ENCODE assay signal across 8 mouse cellular contexts in the genomic region with DNA sequence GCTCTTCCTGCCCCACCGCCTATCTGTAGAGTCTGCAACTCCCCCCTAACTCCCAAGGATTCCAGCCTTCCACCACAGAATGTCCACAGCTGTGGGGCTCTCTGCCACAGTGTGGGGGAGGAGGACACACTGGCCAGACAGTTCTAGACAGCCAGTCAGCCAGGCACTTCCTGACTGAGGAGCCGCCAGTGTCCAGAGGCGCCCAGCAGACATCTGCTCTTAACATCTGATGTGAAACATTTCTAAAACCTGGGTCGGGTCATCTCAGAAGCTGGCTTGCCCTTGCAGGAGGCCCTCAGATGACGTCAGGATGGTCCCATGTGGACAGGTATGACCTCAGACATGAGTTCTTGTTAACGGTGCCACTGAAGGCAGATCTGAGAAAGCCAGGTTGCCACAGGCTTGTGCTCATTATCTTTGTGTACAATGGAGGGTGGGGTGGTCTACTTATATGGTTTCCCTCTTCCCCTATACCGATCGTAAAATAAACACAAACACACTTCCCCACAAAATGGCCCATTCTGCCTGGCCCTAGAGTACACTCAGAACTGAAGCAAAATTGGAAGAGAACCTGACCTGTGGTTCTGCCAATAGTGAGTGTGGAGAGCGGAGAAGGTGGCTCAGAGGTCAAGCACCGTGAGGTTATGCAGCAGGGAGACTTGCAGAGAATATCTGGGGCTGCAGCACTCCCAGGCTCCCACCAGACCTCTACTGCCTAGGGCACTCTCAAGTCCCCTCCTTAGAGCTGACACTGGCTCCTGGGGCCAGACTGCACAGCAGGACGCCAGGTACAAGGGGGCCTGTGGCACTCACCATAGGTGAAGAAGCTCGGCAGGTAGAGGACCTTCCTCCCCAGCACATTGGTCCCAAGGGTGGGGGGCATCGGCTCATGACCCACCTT. TPM values are rescaled to one million over a fixed set of nuclear protein-coding genes. Genes with fewer than 3 reads are reported as not detected.
DNase-seq lines count a peak whose midpoint lies in the region; ATAC-seq and TF ChIP-seq lines count a peak whose summit lies in the region.

No protein-coding gene starts in this region.

- H3K27me3 ChIP-seq in embryonic facial prominence, embryonic 10.5 days (replicated peaks; ENCODE audit: low read depth, poor library complexity, severe bottlenecking): no peaks in the 10 kb centered on the region
- no peaks in the 10 kb centered on the region for H3K27me3 ChIP-seq in heart, embryonic 12.5 days (replicated peaks)

- in situ Hi-C loops in ES-E14 (cut with MboI; ENCODE audit: low sequenced_read_pairs in 2 of 2, unreplicated experiment in 2 of 2): no loop called here

- H3K4me3 ChIP-seq in ES-E14 (ENCODE audit: insufficient read depth in 1 of 2, low read depth in 1 of 2, low read length in 2 of 2, poor library complexity in 1 of 2, severe bottlenecking in 1 of 2): 0 out of 4 replicates have a peak overlapping the region, but pooled peaks of 1 of the 2 experiments have one; percentile 9
- H3K4me3 ChIP-seq in embryonic facial prominence, embryonic 10.5 days: peak overlapping the region; percentile 23
- peak overlapping the region; percentile 4; the same call in 1 of the 2 replicates for H3K4me3 ChIP-seq in heart, embryonic 12.5 days

- peaks cover 8 to 28% of the 10 kb centered on the region in 2 experiments; a peak in 3 of 4 replicates for H3K4me1 ChIP-seq in ES-E14 (ENCODE audit: control insufficient read depth in 2 of 2, insufficient read depth in 2 of 2, low read length in 2 of 2, poor library complexity in 1 of 2)
- peaks cover 53% of the 10 kb centered on the region for H3K4me1 ChIP-seq in embryonic facial prominence, embryonic 10.5 days
- H3K4me1 ChIP-seq in heart, embryonic 12.5 days (replicated peaks): peaks cover 57% of the 10 kb centered on the region

- H3K9me3 ChIP-seq in ES-E14 (ENCODE audit: control insufficient read depth, insufficient read depth, low read depth, low read length): no peaks in the 10 kb centered on the region
- no peaks in the 10 kb centered on the region for H3K9me3 ChIP-seq in embryonic facial prominence, embryonic 10.5 days
- no peaks in the 10 kb centered on the region for H3K9me3 ChIP-seq in heart, embryonic 12.5 days (replicated peaks)

- ATAC-seq in heart, embryonic 12.5 days (ENCODE audit: insufficient number of reproducible peaks, low FRiP score): peak; percentile 72
- ATAC-seq in monocyte, adult 5-6 weeks (replicated peaks; ENCODE audit: insufficient number of reproducible peaks, low FRiP score, low TSS enrichment, poor library complexity, severe bottlenecking): no peak

- no peak overlapping the region for H3K9ac ChIP-seq in ES-E14 (ENCODE audit: insufficient read depth, low read depth, low read length, poor library complexity, severe bottlenecking)
- peak overlapping the region; percentile 49 for H3K9ac ChIP-seq in heart, embryonic 12.5 days

- H3K4me2 ChIP-seq in heart, embryonic 12.5 days: peak overlapping the region; percentile 52

- 0 out of 2 replicates have a peak overlapping the region, but pooled peaks have one; percentile 29 for H3K27ac ChIP-seq in ES-E14 (ENCODE audit: insufficient read depth, low read depth, low read length, poor library complexity, severe bottlenecking)
- H3K27ac ChIP-seq in embryonic facial prominence, embryonic 10.5 days (replicated peaks): peak overlapping the region; percentile 76
- peak overlapping the region; percentile 89 for H3K27ac ChIP-seq in heart, embryonic 12.5 days (ENCODE audit: poor library complexity, severe bottlenecking)

- no peak for DNase-seq in ES-E14 (ENCODE audit: low read depth, low spot score)
- peak; percentile 48 for DNase-seq in embryonic facial prominence, embryonic 10.5 days (ENCODE audit: low spot score)
- DNase-seq in kidney, postnatal 10 days: peak; percentile 83
- DNase-seq in mesoderm, embryonic 11.5 days (ENCODE audit: low read depth, low spot score): peak; percentile 60
- DNase-seq in right cerebral cortex, adult 2 months (ENCODE audit: low spot score in 2 of 2): no peak
- no peak for DNase-seq in frontal cortex, postnatal 10 days (ENCODE audit: low spot score in 2 of 2)

- 42% methylated on average over 13 of the region's 13 CpGs for WGBS in embryonic facial prominence, embryonic 10.5 days
- 25% methylated on average over 13 of the region's 13 CpGs for WGBS in heart, embryonic 12.5 days

- peaks cover 35% of the 10 kb centered on the region for H3K36me3 ChIP-seq in ES-E14 (ENCODE audit: control insufficient read depth, insufficient read depth, low read length, poor library complexity, severe bottlenecking)
- peaks cover 78% of the 10 kb centered on the region for H3K36me3 ChIP-seq in embryonic facial prominence, embryonic 10.5 days (replicated peaks)
- peaks cover 61% of the 10 kb centered on the region for H3K36me3 ChIP-seq in heart, embryonic 12.5 days

TF ChIP-seq in ES-E14, 5 proteins besides CTCF, POLR2A, EP300 and RAD21:
- TF ChIP-seq ZC3H11A (IDR thresholded peaks at IDR 0.05; ENCODE audit: borderline replicate concordance, low read depth, low read length): no peak
- no peak for TF ChIP-seq HCFC1 (IDR thresholded peaks at IDR 0.05; ENCODE audit: borderline replicate concordance, insufficient read depth, low read length)
- TF ChIP-seq MAFK (IDR thresholded peaks at IDR 0.05; ENCODE audit: insufficient read depth, low read depth, low read length): no peak
- TF ChIP-seq ZNF384 (IDR thresholded peaks at IDR 0.05; ENCODE audit: low read depth, low read length): no peak

RNA-seq across cellular contexts. Expression of a gene that starts 5.5 kb away (rescaled TPM):
- total RNA-seq in ES-E14 (2012; rRNA removed): 187 and 217 TPM in 2 replicates
- polyA plus RNA-seq in embryonic facial prominence, embryonic 10.5 days (2016; fragmentation: Nextera tagmentation; extraction: Ambion mirVana): 278 and 280 TPM in 2 replicates
- polyA plus RNA-seq in heart, embryonic 12.5 days (2016; fragmentation: Nextera tagmentation; extraction: Ambion mirVana): 317 and 330 TPM in 2 replicates
- total RNA-seq in monocyte, adult 5-6 weeks (2017): 56.3 to 71.0 TPM (median 67.0 TPM) in 3 replicates

RNA-seq across cellular contexts. Expression of a gene that starts 18.5 kb away (rescaled TPM):
- 1.9 and 3.8 TPM in 2 replicates for total RNA-seq in ES-E14 (2012; rRNA removed)
- polyA plus RNA-seq in embryonic facial prominence, embryonic 10.5 days (2016; fragmentation: Nextera tagmentation; extraction: Ambion mirVana): 10.2 and 12.3 TPM in 2 replicates
- polyA plus RNA-seq in heart, embryonic 12.5 days (2016; fragmentation: Nextera tagmentation; extraction: Ambion mirVana): 2.0 and 2.1 TPM in 2 replicates
- 76.8 to 91.0 TPM (median 79.1 TPM) in 3 replicates for total RNA-seq in monocyte, adult 5-6 weeks (2017)

RNA-seq across cellular contexts. Expression of a gene that starts 24.8 kb away (rescaled TPM):
- 0.37 and 0.71 TPM in 2 replicates for total RNA-seq in ES-E14 (2012; rRNA removed)
- polyA plus RNA-seq in embryonic facial prominence, embryonic 10.5 days (2016; fragmentation: Nextera tagmentation; extraction: Ambion mirVana): 0.65 and 0.91 TPM in 2 replicates
- polyA plus RNA-seq in heart, embryonic 12.5 days (2016; fragmentation: Nextera tagmentation; extraction: Ambion mirVana): 4.0 and 4.5 TPM in 2 replicates
- total RNA-seq in monocyte, adult 5-6 weeks (2017): 16.9 to 37.3 TPM (median 22.0 TPM) in 3 replicates

Comparison
In these comparisons a context has a peak if more than half of its experiments do, and no peak if none do; other contexts are left out.
1. DNase-seq: peak in embryonic facial prominence, embryonic 10.5 days (single experiment), kidney, postnatal 10 days (single experiment) and mesoderm, embryonic 11.5 days (single experiment); none in ES-E14 (single experiment), right cerebral cortex, adult 2 months (0 of 2) and frontal cortex, postnatal 10 days (0 of 2).
2. H3K27ac ChIP-seq: peak in every context shown above with its lines; median percentile 89 in heart, embryonic 12.5 days; 76 in embryonic facial prominence, embryonic 10.5 days; 29 in ES-E14.
3. RNA of a gene that starts 18.5 kb away (total RNA-seq): 76.8 to 91.0 TPM in monocyte, adult 5-6 weeks; 1.9 to 3.8 TPM in ES-E14; every median in the first group is over 10 times any median in the second.
4. RNA of a gene that starts 24.8 kb away (total RNA-seq): 16.9 to 37.3 TPM in monocyte, adult 5-6 weeks; 0.37 to 0.71 TPM in ES-E14; every median in the first group is over 10 times any median in the second.